Mouse (Mus musculus): ENCODE data around the gene Paqr6. TPM values are rescaled to one million over a fixed set of nuclear protein-coding genes. Genes with fewer than 3 reads are reported as not detected.

Gene Paqr6
- polyA plus RNA-seq, 1 experiment from 2014 or later = 1.1 TPM

GRCm38 (mm10) chr3:88395742-88396141 is 31.4 kb downstream of the Paqr6 start:
- Histone ChIP-seq H3K27ac (ENCODE audit: low read depth, low read length) (no peak overlapping the region), H3K36me3 (ENCODE audit: control insufficient read depth, insufficient read depth, low read length) (no peaks in the 10 kb centered on the region; the same call in 1 of the 2 replicates)
- WGBS = 92% methylated on average over 8 of the region's 8 CpGs

GRCm38 (mm10) chr3:88398666-88399065 is 34.3 kb downstream of the Paqr6 start:
- Histone ChIP-seq H3K9ac (ENCODE audit: low read length) (no peak overlapping the region), H3K27ac (ENCODE audit: low read depth, low read length) (no peak overlapping the region), H3K4me2 (ENCODE audit: low read depth, low read length, severe bottlenecking) (no peak overlapping the region), H3K4me1 (replicated peaks; ENCODE audit: control insufficient read depth, insufficient read depth, low read length) (no peaks in the 10 kb centered on the region), H3K27me3 (ENCODE audit: control insufficient read depth, insufficient read depth, low read length) (no peaks in the 10 kb centered on the region), H3K4me3 (ENCODE audit: low read depth, low read length) (no peak overlapping the region), H3K36me3 (ENCODE audit: control insufficient read depth, insufficient read depth, low read length) (no peaks in the 10 kb centered on the region; the same call in 1 of the 2 replicates), H3K9me3 (ENCODE audit: control insufficient read depth, low read length) (no peaks in the 10 kb centered on the region)
- no peak for DNase-seq (ENCODE audit: low spot score)
- whole genome bisulfite sequencing = 72% methylated on average over 2 of the region's 2 CpGs
- ATAC-seq (replicated peaks; ENCODE audit: low FRiP score) = no peak

More at GRCm38 (mm10) chr3:88395742-88396141, 31.4 kb downstream of the Paqr6 start:
- no peak for ATAC-seq (replicated peaks; ENCODE audit: low FRiP score)
- no peaks in the 10 kb centered on the region for H3K27me3 ChIP-seq (ENCODE audit: control insufficient read depth, insufficient read depth, low read length)
- no peaks in the 10 kb centered on the region for H3K4me1 ChIP-seq (replicated peaks; ENCODE audit: control insufficient read depth, insufficient read depth, low read length)
- no peak overlapping the region for H3K4me3 ChIP-seq (ENCODE audit: low read depth, low read length)
- no peak overlapping the region for H3K4me2 ChIP-seq (ENCODE audit: low read depth, low read length, severe bottlenecking)
- DNase-seq (ENCODE audit: low spot score) = no peak
- H3K9ac ChIP-seq (ENCODE audit: low read length) = no peak overlapping the region
- H3K9me3 ChIP-seq (ENCODE audit: control insufficient read depth, low read length) = no peaks in the 10 kb centered on the region

- Histone ChIP-seq H3K4me2 (ENCODE audit: low read depth, low read length, severe bottlenecking) (no peak overlapping the region), H3K36me3 (ENCODE audit: control insufficient read depth, insufficient read depth, low read length) (no peaks in the 10 kb centered on the region; the same call in 1 of the 2 replicates), H3K9me3 (ENCODE audit: control insufficient read depth, low read length) (no peaks in the 10 kb centered on the region), H3K9ac (ENCODE audit: low read length) (no peak overlapping the region), H3K27me3 (ENCODE audit: control insufficient read depth, insufficient read depth, low read length) (no peaks in the 10 kb centered on the region), H3K4me3 (ENCODE audit: low read depth, low read length) (no peak overlapping the region), H3K4me1 (replicated peaks; ENCODE audit: control insufficient read depth, insufficient read depth, low read length) (no peaks in the 10 kb centered on the region; the same call in 1 of the 2 replicates), H3K27ac (ENCODE audit: low read depth, low read length) (no peak overlapping the region)
- DNase-seq (ENCODE audit: low spot score) (no peak), ATAC-seq (replicated peaks; ENCODE audit: low FRiP score) (no peak)
- WGBS = 96% methylated on average over 10 of the region's 10 CpGs
These were observed 39.3 kb downstream of the Paqr6 start for GRCm38 (mm10) chr3:88403522-88404230.

GRCm38 (mm10) chr3:88407090-88407489 is 42.7 kb downstream of the Paqr6 start:
- H3K27ac ChIP-seq (ENCODE audit: low read depth, low read length) = no peak overlapping the region
- no peak overlapping the region for H3K4me3 ChIP-seq (ENCODE audit: low read depth, low read length)
- no peaks in the 10 kb centered on the region for H3K27me3 ChIP-seq (ENCODE audit: control insufficient read depth, insufficient read depth, low read length)
- WGBS = 5% methylated on average over 2 of the region's 2 CpGs
- no peak overlapping the region for H3K9ac ChIP-seq (ENCODE audit: low read length)
- H3K9me3 ChIP-seq (ENCODE audit: control insufficient read depth, low read length) = no peaks in the 10 kb centered on the region
- H3K36me3 ChIP-seq (ENCODE audit: control insufficient read depth, insufficient read depth, low read length) = no peaks in the 10 kb centered on the region; the same call in 1 of the 2 replicates
- H3K4me1 ChIP-seq (replicated peaks; ENCODE audit: control insufficient read depth, insufficient read depth, low read length) = peaks cover 4% of the 10 kb centered on the region; the same call in 1 of the 2 replicates
- H3K4me2 ChIP-seq (ENCODE audit: low read depth, low read length, severe bottlenecking) = no peak overlapping the region
- ATAC-seq (replicated peaks; ENCODE audit: low FRiP score) (0 out of 2 replicates have a peak, but pooled peaks have one; percentile 8), DNase-seq (ENCODE audit: low spot score) (peak; percentile 78)

- H3K27ac ChIP-seq (ENCODE audit: low read depth, low read length) = no peak overlapping the region
- ATAC-seq (replicated peaks; ENCODE audit: low FRiP score) = no peak
- 64% methylated on average over 7 of the region's 7 CpGs for WGBS
These were observed 43.1 kb downstream of the Paqr6 start for GRCm38 (mm10) chr3:88407529-88407928.

GRCm38 (mm10) chr3:88408953-88409352 is 44.6 kb downstream of the Paqr6 start:
- H3K27ac ChIP-seq (ENCODE audit: low read depth, low read length) = no peak overlapping the region
- WGBS = 67% methylated on average over 5 of the region's 5 CpGs
- no peak for DNase-seq (ENCODE audit: low spot score)

More at GRCm38 (mm10) chr3:88407529-88407928, 43.1 kb downstream of the Paqr6 start:
- Histone ChIP-seq H3K4me3 (ENCODE audit: low read depth, low read length) (no peak overlapping the region), H3K9me3 (ENCODE audit: control insufficient read depth, low read length) (no peaks in the 10 kb centered on the region), H3K4me2 (ENCODE audit: low read depth, low read length, severe bottlenecking) (no peak overlapping the region), H3K36me3 (ENCODE audit: control insufficient read depth, insufficient read depth, low read length) (no peaks in the 10 kb centered on the region; the same call in 1 of the 2 replicates), H3K27me3 (ENCODE audit: control insufficient read depth, insufficient read depth, low read length) (no peaks in the 10 kb centered on the region), H3K4me1 (replicated peaks; ENCODE audit: control insufficient read depth, insufficient read depth, low read length) (peaks cover 4% of the 10 kb centered on the region; the same call in 1 of the 2 replicates), H3K9ac (ENCODE audit: low read length) (no peak overlapping the region)
- DNase-seq (ENCODE audit: low spot score) = no peak

GRCm38 (mm10) chr3:88409741-88410644 is 45.6 kb downstream of the Paqr6 start, which contains the start of gene Pmf1:
Pmf1 (minus strand) TSS chr3:88410331.
- peak within 1 kb of the TSS; percentile 70 for H3K4me3 ChIP-seq (ENCODE audit: low read depth, low read length)
- H3K9ac ChIP-seq (ENCODE audit: low read length) = peak within 1 kb of the TSS; percentile 89
- ATAC-seq (replicated peaks; ENCODE audit: low FRiP score) = peak; percentile 94
- H3K4me1 ChIP-seq (replicated peaks; ENCODE audit: control insufficient read depth, insufficient read depth, low read length) = peaks cover 4% of the 10 kb centered on the region; the same call in 1 of the 2 replicates
- no peaks in the 10 kb centered on the region for H3K36me3 ChIP-seq (ENCODE audit: control insufficient read depth, insufficient read depth, low read length)
- no peaks in the 10 kb centered on the region for H3K27me3 ChIP-seq (ENCODE audit: control insufficient read depth, insufficient read depth, low read length)
- H3K9me3 ChIP-seq (ENCODE audit: control insufficient read depth, low read length) = no peaks in the 10 kb centered on the region
- WGBS = under 1% methylated on average over 54 of the region's 54 CpGs
- peak; percentile 94 for DNase-seq (ENCODE audit: low spot score)
- H3K4me2 ChIP-seq (ENCODE audit: low read depth, low read length, severe bottlenecking) = peak within 1 kb of the TSS; percentile 58
- peak within 1 kb of the TSS; percentile 91 for H3K27ac ChIP-seq (ENCODE audit: low read depth, low read length)

More at GRCm38 (mm10) chr3:88408953-88409352, 44.6 kb downstream of the Paqr6 start:
- H3K9me3 ChIP-seq (ENCODE audit: control insufficient read depth, low read length) = no peaks in the 10 kb centered on the region
- peak overlapping the region; percentile 89 for H3K9ac ChIP-seq (ENCODE audit: low read length)
- ATAC-seq (replicated peaks; ENCODE audit: low FRiP score) = no peak
- H3K4me1 ChIP-seq (replicated peaks; ENCODE audit: control insufficient read depth, insufficient read depth, low read length) = peaks cover 4% of the 10 kb centered on the region; the same call in 1 of the 2 replicates
- H3K27me3 ChIP-seq (ENCODE audit: control insufficient read depth, insufficient read depth, low read length) = no peaks in the 10 kb centered on the region
- no peaks in the 10 kb centered on the region; the same call in 1 of the 2 replicates for H3K36me3 ChIP-seq (ENCODE audit: control insufficient read depth, insufficient read depth, low read length)
- H3K4me3 ChIP-seq (ENCODE audit: low read depth, low read length) = peak overlapping the region; percentile 70
- peak overlapping the region; percentile 58 for H3K4me2 ChIP-seq (ENCODE audit: low read depth, low read length, severe bottlenecking)

GRCm38 (mm10) chr3:88410645-88411031 is 46.3 kb downstream of the Paqr6 start:
- peaks cover 4% of the 10 kb centered on the region; the same call in 1 of the 2 replicates for H3K4me1 ChIP-seq (replicated peaks; ENCODE audit: control insufficient read depth, insufficient read depth, low read length)
- H3K36me3 ChIP-seq (ENCODE audit: control insufficient read depth, insufficient read depth, low read length) = no peaks in the 10 kb centered on the region
- peak overlapping the region; percentile 89 for H3K9ac ChIP-seq (ENCODE audit: low read length)
- H3K9me3 ChIP-seq (ENCODE audit: control insufficient read depth, low read length) = no peaks in the 10 kb centered on the region
- peak overlapping the region; percentile 91; the same call in 1 of the 2 replicates for H3K27ac ChIP-seq (ENCODE audit: low read depth, low read length)
- no peak for DNase-seq (ENCODE audit: low spot score)
- WGBS = 25% methylated on average over 7 of the region's 7 CpGs
- H3K4me3 ChIP-seq (ENCODE audit: low read depth, low read length) = peak overlapping the region; percentile 70
- H3K4me2 ChIP-seq (ENCODE audit: low read depth, low read length, severe bottlenecking) = peak overlapping the region; percentile 58
- no peak; the same call in 1 of the 2 replicates for ATAC-seq (replicated peaks; ENCODE audit: low FRiP score)
- no peaks in the 10 kb centered on the region for H3K27me3 ChIP-seq (ENCODE audit: control insufficient read depth, insufficient read depth, low read length)
